Mouse (Mus musculus) myocyte (in vitro differentiated cells): ENCODE data around the gene Fetub.

Source experiments
- CEBPB ChIP-seq: IDR thresholded peaks from 2 replicates; pipeline ENCODE4 v1.6.1; 2011; ENCODE audit warnings: mild to moderate bottlenecking, moderate library complexity; ENCODE audit not compliant: poor library complexity, insufficient read depth, severe bottlenecking
- MAX ChIP-seq: IDR thresholded peaks from one replicate; pipeline ENCODE4 v1.6.1; 2011; ENCODE audit warnings: low read depth, mild to moderate bottlenecking, control low read depth
- MYOD1 ChIP-seq, 3 experiments: IDR thresholded peaks; one replicate each; pipeline ENCODE4 v1.6.1; 2011; ENCODE audit warnings: control low read depth in 2 of 3, low read depth in 2 of 3, mild to moderate bottlenecking in 2 of 3, moderate library complexity in 1 of 3; ENCODE audit not compliant: insufficient read length in 2 of 3, control insufficient read depth in 1 of 3
- MYOG ChIP-seq, 3 experiments: IDR thresholded peaks; one replicate each; pipeline ENCODE4 v1.6.1; 2011; ENCODE audit warnings: control low read depth in 2 of 3, low read depth in 2 of 3, mild to moderate bottlenecking in 2 of 3; ENCODE audit not compliant: insufficient read length in 2 of 3, control insufficient read depth in 1 of 3, insufficient read depth in 1 of 3
- POLR2A ChIP-seq: IDR thresholded peaks from one replicate; pipeline ENCODE4 v1.6.1; 2011; ENCODE audit warnings: low read depth, mild to moderate bottlenecking, control low read depth, moderate library complexity; ENCODE audit not compliant: insufficient read length
- POLR2AphosphoS2 ChIP-seq: IDR thresholded peaks from one replicate; pipeline ENCODE4 v1.6.1; 2011; ENCODE audit warnings: low read depth, control low read depth; ENCODE audit not compliant: insufficient read length
- SRF ChIP-seq: IDR thresholded peaks from one replicate; pipeline ENCODE4 v1.6.1; 2011; ENCODE audit warnings: low read depth; ENCODE audit not compliant: control insufficient read depth, insufficient read length
- USF1 ChIP-seq: IDR thresholded peaks from one replicate; pipeline ENCODE4 v1.6.1; 2011; ENCODE audit warnings: low read depth, mild to moderate bottlenecking, control low read depth, moderate library complexity

- TF ChIP-seq POLR2A (no peak), SRF (no peak), USF1 (no peak), POLR2AphosphoS2 (no peak), MAX (no peak), MYOD1 (IDR thresholded peaks at IDR 0.05; ENCODE audit: control insufficient read depth in 1 of 3, insufficient read length in 2 of 3, low read depth in 2 of 3) (no peak), MYOG (IDR thresholded peaks at IDR 0.05; ENCODE audit: control insufficient read depth in 1 of 3, insufficient read depth in 1 of 3, insufficient read length in 2 of 3, low read depth in 2 of 3) (no peak), CEBPB (no peak)
These were observed 2.1 kb downstream of the Fetub start for GRCm38 (mm10) chr16:22919971-22920854.
